Mouse (Mus musculus) MEL-GATA-1-ER (cell line): ENCODE data around the gene Znrf3.

Experiments used
- DNase-seq: peaks from one replicate; pipeline ENCODE4 v3.0.0-alpha.2; 2012; ENCODE audit warnings: low read depth; ENCODE audit errors: extremely low read depth

Znrf3 gene

DNA sequence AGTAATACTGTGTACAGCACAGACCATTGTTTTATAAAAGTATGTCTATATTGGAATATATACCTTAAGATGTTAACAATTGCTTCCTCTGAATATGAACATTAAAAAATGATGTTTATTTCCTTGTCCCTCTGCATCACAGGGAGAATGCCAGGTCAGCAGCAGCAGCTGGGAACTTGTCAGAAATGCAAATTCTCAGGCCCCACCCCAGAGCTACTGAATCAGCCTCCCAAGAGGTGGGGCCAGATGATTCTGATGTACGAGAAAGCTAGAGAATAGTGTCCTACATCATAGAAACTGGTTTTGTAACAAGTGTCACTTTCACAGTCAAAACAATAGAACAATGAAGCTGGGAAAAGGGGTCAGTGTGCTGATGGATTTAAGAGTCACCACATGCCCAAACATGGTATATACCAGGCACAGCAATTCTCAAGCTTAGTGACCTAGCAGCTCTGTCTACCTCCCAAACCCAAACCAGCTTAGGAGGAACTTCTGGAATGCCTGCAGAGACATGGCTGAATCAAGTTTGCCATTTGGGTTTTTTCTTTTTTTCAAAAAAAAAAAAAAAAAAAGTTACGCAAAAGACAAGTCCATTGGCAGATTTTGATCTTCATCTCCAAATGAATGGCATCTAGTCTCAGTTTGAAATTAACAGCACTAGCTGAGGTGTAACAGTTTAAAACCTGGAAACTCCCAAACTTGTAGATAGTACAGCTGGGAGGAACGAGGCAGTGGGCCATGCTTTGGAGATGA is 46.2 kb downstream of the Znrf3 start:
- no peak for DNase-seq

DNA sequence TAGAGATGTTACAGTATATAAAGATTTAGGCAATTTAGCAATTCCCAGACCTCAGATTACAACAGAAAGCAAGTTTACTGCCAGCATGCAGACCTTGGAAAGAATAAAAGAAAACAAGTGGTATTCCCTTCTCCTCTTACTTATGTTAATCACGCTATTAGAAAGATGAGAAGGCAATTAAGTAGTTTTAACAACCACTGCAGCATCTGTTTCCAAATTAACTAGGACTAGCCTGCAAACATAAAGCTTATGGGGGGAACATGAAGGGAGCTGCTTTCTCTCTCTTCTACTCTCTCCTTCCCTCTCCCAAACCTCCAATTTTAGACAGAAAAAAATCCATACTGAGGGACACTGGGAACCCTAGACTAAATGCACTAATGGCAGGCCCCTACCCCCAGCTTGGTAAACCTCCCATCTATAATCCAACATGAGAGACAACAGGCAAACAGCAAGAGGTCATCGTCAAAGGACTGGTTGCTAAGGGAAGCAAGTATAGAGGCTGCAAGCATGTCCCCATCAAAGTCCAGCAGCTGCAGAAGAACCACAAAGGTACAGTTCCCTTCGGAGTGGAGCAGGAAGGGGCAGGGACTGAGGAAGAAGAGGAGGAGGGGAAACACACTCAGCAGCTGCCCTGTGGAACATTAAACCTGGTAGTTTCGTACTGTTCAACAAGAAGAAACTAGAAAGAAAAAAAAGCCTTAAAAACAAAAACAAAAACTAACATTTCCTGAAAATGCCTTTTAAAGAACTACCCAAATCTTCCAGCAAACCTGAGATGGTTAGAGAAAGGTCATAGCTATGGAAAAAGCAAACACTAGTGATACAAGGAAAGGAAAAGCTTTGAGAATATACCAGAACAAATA is 53.4 kb downstream of the Znrf3 start:
- DNase-seq = no peak

DNA sequence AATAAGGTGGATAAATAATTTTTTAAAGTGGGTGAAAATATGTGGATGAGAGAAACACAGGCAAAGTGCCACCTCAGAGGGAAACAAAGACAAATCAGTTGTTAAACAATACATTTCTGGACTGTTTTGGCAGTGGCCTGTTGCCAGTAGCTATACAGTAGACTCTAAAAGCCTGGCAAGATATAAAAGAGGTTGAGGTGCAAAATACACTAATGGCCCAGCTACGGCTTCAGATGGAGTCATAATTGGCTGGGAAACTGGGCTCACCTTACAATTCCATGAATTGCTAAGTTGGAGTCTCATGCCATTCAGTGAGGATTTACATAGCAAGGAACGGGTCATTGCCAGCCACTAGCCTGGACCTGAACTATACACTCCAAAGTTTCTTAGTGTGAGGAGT is 62.0 kb downstream of the Znrf3 start:
- DNase-seq = no peak

DNA sequence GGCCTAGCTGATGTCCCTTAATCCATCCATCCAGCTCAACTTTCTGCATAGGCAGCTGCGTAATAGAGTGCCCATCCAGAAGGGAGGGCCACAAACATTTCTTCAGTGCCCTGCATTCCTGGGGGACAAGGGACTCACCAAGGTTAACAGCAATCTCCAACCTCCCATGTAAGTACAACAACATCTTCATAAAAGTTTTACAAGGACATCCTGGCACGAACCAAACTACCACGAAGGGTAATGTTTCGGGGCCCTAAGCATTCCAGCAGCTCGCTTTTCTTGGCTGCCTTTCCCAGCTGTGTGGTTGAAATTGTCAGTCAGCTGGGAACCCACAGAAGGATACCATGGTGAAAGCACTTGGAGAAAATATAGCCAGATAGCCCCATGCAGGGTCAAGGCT is 63.4 kb downstream of the Znrf3 start:
- DNase-seq = no peak

DNA sequence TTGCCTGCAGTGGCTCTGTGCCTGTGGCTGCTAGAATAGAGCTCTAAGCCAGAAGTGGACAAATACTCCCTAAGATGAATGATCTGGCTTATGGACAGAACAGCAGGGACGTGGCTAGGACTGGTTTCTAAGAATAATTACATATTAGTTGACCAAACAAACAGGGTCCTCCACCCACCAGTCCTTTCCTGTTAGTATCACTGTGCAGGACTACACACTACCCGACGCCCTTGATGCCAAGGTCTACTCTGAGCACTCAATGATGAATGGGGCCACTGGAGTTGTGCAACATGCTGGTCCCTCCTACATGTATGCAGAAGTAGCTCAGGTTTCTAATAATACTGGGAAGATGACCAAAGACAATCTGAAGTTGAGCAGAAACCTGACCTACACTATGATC is 64.4 kb downstream of the Znrf3 start:
- no peak for DNase-seq

DNA sequence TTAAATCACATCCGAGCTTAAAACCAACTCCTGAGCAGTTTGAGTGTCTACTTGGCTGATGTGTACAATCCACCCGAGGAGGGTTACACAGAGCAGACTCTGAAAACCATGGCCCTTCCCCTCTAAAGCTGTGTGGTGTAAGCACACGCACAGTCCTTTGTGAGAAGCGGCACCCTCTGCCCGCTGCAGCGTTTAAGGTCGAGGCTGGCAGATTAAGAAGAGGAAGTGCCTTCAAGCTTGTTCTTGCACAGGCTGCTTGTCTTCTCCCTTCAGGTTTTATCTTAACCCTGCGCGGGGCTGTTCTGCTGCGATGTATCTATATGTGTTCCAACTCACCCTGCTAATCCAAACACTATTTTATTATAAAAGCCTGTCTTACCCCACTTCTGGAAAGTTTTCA is 75.5 kb downstream of the Znrf3 start:
- DNase-seq = peak; percentile 74

DNA sequence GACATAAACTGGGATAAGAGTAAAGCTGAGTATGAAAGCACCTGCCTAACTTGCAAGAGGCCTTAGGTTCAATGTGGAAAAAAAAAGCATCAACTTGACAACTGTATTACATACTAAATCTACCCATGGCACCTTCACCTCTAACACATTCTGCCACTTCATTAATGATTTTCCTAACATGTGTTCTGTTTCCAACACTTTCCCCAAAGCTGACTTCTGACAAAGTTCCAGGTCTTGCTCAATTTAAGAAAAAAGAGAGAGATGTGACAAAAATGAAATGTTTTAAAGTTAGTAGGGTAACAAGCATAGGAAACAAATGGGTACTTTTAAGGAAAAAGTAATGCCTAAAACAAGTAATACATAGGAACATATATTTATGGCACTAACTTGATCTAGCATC is 76.2 kb downstream of the Znrf3 start:
- no peak for DNase-seq

DNA sequence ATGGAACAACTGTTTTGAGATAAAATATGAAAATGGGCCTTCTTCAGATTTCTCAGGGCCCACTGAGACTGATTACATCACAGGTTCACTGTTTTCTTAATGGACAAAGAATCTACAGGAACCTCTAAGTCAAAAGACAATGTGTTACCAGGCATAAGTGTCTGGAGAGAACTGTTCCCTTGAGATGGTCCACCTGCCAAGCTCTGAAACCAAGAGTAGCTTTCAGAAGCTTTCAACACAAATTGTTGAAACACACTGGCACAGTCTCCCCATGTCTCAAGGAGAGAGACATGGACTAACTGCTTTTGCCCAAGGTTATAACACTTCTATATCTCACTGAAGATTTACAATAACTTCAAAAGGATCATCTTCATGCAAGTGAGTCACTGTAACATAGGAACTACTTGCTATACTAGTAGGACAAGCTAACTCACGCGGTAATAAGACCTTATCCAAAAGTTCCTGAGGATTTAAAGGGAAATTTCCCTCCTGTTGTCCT is 89.3 kb downstream of the Znrf3 start:
- no peak for DNase-seq

DNA sequence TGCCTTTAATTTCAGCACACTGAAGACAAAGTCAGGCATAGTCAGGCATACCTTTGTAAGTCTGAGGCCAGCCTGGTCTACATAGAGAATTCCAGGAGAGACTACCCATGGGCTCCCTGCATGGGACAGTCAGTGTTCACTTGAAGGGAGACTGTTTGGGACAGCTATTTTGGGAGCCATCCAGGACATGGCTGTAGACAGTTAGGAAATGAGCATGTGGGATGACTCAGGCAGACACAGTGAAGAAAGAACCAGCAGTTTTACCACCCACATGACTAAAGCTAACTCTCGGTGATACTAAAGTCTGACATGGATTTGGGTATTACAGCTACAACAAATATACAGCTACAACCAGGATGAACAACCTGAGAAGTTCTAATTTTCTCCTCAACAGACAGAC is 89.9 kb downstream of the Znrf3 start:
- DNase-seq = no peak

DNA sequence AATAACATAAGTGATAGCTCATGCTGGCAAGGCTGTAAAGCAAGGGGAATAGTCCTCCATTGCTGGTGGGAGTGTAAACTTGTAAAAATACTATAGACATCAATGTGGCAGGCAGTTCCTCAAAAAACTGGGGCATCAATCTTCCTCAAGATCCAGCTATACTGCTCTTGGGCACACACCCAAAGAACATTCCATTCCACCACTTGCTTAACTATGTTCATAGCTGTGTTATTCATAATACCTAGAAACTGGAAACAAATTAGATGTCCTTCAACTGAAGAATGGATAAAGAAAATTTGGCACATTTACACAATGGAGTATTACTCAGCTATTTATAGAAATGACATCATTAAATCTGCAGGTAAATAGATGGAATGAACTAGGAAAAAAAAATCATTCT is 91.6 kb downstream of the Znrf3 start:
- DNase-seq = no peak

DNA sequence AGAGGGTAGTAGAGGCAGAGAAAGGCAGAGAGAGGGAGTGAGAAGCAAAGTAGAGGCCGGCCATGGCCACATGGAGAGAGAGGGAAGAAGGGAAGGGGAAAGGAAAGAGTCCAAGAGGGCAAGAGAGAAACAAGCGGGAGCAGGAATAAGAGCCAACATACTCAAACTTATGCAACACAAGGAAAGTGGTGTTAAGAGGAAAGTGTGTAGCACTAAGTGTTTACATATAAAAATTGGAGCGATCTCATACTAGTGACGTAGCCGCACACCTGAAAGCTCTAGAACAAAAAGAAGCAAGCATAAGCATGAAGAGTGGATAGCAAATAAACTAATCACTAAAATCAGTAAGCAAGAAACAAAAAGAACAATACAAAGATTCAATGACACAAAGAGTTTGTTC is 95.2 kb downstream of the Znrf3 start:
- no peak for DNase-seq

DNA sequence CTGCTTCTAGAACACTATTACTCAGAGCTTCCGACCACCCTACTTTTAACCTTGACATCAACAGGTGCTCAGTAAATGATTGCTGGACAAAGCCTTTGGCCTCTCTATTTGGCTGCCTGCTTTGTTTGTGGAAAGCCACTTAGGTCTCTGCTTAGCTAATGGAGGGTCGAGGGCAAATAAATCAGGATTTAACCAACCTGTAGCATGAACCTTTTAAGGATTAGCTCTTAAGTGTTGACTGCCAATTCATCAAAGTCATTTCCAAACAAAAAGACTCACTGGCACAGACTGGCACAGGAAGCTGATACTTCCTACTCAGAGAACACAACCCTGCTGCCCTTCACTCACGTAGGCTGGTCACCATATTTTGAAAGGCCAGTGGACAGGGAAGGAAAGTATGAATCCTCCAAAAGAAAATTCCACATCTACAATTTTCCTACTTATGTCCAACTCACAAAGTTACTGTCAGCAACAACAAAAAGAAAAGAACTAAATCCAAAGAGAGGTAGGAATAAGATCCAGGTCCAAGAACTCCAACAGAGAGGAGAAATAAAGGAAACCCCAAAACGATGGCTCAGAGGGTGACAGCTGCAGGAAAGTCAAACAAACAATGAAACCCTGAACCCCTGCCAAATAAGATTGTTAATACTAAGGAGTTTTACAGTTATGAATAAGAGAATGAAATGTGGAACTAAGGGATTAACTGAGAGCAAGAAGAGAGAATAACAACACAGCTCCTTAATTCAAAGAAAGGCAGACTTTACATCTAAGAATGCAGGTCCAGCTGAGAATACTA is 97.6 kb downstream of the Znrf3 start:
- DNase-seq = no peak

DNA sequence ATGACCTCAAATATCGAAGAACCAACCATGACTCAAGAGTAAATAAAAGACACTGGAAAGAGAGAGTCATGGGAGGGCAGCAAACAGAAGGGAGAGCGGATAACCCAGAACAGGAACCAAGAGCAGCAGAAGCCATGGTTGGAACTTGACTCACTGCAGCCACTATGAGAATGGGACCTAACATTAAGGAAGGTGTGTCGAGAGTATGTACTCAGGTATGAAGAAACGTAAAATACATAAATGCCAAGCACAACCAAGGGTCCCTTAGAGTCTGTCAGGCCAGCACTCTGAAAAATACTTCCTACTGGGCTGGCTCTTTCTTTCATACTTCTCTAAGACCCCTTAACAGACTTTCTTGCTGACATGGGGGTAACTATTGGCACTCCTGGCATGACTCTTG is 100.9 kb downstream of the Znrf3 start:
- no peak for DNase-seq

DNA sequence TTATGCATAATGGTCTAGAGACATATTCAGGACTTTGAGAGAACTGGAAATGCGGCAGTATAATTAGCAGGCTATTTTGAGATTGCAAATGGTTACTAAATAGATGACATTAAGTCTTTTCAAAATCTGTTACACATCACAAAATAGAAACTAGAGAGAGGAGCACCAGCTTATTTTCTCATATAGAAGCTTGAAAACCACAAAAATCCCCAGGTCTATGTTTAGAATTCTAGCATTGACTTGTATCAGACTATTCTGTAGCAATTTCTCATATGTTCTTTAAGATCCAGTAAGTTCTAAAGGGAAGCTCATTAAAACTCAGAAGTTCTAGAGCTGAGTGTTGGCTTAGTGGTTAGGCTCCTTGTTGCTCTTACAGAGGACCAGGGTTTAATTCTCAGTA is 104.9 kb downstream of the Znrf3 start:
- DNase-seq = no peak

DNA sequence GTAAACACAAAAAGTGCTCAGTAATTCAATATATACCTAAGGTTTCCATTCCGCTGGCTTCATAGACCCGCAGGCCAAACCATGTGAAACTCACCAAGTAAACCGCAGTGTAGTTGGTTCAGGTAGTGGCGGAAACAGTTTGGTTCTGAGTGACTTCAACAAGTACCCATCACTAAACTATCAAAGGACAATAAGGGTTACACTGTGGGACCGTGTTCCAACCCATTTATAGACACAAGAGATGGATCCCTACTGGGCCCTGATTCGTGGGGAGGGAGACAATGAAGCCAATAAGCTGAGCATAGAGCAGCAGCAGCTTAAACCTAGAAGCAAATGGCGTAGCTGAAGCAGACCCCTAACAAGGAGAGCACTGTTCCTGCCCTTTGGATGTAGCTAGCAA is 107.8 kb downstream of the Znrf3 start:
- no peak for DNase-seq

DNA sequence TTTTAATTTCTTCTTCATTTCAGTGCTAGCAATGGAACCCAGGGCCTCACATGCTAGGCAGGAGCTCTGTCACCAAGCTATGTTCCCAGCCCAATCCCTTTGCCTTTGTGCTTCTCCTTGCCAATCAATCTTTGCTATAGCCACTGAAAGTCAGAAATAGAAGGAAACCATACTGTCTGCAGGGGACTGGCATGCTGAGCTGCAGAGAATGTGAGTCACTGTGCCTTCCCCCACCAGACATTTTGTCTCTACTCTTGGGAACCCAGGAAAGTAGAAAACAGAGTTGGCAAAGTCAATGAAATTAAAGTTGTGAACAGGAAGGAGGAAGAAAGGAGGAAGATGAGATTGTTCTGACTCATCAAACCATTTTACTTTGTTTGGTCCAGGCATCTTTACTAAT is 108.4 kb downstream of the Znrf3 start:
- no peak for DNase-seq

DNA sequence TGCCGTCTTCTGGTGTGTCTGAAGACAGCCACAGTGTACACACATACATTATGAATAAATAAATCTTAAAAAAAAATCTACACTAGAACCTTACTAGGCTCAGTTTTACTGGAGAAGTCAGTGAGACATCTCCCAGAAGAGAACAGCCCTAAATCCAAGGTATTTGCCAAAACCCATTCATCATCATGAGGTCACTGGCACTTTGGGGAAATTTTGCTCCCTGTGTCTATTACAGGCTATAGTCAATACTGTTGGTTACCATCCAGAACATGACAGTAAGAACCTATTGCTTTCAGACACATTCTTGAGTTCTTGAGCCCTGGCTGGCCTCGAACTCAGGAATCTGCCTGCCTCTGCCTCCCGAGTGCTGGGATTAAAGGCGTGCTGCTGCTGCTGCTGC is 113.8 kb downstream of the Znrf3 start:
- no peak for DNase-seq

DNA sequence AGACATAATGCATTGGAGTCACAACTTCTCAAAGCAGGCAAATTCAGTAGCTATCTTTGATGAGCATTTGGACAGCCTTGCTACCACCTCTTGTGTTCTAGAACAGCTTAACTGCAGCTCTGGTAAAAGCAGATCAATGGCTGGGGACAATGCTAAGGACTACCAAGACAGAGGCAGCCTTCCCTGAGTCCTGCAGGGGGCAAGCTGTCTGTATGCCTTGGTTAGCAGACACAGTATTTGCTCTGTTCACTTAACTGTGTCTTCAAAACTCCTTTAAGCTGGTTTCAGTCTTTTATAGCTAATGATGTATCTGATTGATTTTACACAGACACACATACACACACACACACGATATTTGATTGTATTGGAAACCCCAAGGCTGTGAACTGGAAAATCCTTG is 117.0 kb downstream of the Znrf3 start:
- no peak for DNase-seq

DNA sequence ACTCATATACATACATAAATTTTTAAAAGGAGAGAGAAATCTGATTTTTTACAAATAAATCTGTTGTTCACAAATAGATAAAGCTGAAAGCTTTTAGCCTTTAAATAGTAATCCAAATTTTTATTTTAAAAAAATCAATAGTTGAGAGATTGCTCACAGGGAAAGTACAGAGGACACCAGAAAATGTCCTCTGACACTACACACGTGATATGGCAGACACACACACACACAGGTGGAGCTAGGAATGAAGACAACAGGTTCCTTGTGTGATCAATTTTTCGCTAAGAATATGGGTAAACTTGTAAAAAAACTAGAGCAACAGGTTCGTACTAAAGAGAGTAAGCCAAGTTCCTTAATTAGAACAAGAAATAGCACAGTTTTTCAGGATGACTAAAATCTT is 118.4 kb downstream of the Znrf3 start:
- DNase-seq = no peak

DNA sequence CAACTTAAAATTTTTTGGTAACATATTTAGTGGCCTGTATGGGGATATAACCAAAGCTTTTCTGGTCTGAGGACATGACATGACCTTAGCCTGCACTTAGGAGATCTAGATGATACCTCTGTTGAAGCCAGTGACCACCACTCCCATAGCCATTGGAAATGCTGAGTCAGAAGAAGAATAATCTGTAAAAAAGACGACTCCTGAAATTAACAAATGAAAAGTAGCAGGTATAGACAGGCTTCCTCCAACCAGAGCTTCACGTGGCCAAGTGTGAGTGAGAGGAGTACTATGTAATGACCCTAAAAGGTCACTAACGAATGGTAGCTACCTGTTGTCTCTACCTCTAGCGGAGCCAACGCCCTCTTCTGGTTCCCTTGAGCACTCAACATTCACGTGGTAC is 119.4 kb downstream of the Znrf3 start:
- DNase-seq = no peak

DNA sequence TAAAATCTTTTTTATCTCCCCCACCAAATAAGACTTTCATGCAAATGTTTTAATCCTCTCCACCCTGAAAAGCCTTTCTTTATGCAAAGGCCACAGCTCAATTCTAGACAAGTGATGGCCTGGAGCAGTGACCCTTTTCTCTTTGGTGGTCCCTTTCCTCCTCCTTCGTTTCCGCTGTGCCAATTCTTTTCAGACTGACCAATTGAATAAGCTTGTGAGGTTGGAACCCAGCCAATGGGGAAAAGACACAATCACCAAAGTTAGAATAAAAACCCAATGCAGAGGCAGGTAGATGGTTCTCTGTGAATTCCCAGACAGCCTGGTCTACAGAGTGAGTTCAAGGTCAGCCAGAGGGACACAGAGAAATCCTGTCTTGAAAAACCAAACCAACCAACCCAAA is 120.4 kb downstream of the Znrf3 start:
- DNase-seq = no peak

DNA sequence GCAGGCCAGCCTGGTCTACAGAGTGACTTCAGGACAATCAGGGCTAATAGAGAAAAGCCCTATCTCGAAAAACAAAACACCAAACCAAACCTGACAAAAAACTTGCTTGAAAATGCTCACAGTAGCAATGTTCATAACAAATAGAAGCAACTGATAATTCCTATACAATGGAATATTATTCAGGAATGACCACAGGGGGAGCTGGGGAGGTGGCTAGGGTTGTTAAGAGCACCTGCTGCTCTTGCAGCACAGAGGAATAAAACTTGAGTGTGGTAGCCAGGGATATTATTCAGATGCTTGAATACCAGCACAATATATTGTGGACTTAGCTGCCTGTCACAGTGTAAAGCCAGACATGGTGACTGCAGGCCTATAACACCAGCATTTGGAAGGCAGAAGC is 123.0 kb downstream of the Znrf3 start:
- no peak for DNase-seq
